Mouse (Mus musculus): ENCODE measurements around the gene Nxnl1.
A peak's percentile ranks its signal among the peaks of the same experiment; 100 is the strongest.

Nxnl1 gene

DNA sequence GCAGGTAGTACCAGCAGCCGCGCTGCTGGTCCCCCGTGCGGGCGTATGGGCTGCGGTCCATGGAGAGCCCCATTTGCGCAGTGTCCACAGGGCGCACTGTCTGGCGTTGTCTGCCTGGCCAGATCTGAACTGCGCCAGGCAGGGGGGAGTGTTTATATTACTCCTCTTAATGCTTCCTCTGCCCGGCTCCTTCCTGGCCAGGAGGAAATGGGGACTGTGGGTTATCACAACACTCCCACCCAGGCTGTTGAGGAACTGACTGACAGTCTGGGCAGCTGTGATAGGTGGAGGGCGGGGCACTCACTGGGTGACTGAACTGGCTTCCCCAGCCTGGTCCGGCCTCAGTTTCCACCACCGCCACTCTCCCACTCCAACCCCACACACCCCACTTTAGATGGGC, 54.8 kb downstream of the Nxnl1 start, which contains the start of gene Plvap:
TSS of gene Plvap (minus strand) at position 109 of the 400 bp plus-strand sequence.
- peak; percentile 68 to 81 for DNase-seq

Measured in kidney, postnatal 25 days (tissue).